Mouse (Mus musculus): Measurements from ENCODE around the gene Slc7a14.

GRCm38 (mm10) chr3:31260329-31260963 is 49.7 kb downstream of the Slc7a14 start:
- TF ChIP-seq EP300 (IDR thresholded peaks at IDR 0.05; ENCODE audit: low read depth) (no peak), CTCF (IDR thresholded peaks at IDR 0.05; ENCODE audit: low read depth) (no peak)
